Mouse (Mus musculus): Measurements from ENCODE around the gene Med24.
"Not testable (repeated sequence)": the region's sequence is repeated elsewhere in the genome, so short reads cannot be mapped to it uniquely, and the experiment has no call there.

The Med24 gene

DNA sequence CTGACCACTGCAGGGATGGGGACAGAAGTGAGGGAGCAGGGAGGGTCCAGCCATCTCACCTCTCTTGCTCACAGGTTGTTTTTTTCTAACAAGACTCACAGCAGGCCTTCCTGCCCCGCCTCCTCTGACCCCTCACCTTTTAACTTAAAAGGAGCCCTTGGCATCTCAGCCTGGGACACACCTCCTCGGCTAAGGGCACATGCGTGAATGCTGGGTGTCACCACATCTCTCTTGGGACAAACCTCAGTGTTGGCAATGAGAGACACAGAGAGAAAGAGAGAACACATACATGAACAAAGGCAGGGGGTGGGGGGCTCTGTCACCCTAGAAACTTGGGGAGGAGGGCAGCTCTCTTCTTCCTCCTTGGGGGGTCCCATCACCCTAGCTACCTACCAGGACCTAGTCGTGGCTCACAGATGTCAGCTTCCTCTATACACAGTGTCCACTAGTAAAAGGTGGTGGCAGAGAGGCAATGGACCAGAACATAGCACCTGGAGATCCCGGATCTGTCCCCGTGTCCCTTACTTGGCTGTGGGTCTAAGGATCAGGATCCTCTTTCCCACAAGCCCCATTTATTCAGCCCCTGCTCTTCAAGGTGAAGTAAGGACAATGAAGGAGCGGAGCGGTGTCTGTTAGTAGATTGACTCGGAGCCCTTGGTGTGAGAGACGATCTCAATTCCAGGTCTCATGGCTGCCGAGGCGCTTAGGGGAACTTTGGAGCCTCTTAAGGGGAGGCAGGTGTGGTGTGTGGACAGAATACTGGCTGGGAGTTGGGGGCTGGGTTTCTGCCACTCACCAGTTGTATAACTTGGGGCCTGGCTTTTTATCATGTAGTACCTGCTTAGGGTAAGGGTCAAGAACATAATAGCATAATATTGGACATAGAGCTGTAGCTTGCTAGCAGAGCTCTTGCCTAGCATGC is 17.0 kb upstream of the Med24 start:
- DNase-seq (ENCODE audit: low spot score in 2 of 2): no peak

DNA sequence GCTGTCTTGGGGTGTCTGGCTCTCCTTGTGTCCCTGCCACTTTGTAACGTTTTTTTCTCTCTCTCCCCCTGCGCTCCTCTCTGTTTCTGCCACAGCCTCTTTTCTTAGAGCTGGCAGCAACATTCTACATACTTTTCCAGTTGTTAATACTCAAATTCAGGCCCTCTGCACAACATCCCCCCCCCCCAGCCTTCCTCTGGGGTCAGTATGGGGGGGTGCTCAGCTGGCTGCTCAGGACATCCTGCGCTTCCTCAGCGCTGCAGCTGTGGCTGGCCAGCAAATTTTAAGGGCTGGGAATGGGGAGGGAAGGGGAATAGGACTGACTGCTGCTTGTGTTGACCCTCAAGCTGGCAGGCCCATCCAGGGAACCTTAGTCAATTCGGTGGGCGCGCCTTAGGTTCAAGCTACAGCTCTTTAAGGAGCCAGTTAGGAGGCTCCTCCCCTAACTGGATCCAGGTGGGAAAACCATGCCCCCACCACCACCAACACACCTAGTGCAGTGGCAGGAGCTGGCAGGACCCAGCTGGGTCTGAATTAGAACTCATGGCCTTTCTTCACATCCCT is 15.3 kb upstream of the Med24 start:
- DNase-seq (ENCODE audit: low spot score in 2 of 2): no peak

DNA sequence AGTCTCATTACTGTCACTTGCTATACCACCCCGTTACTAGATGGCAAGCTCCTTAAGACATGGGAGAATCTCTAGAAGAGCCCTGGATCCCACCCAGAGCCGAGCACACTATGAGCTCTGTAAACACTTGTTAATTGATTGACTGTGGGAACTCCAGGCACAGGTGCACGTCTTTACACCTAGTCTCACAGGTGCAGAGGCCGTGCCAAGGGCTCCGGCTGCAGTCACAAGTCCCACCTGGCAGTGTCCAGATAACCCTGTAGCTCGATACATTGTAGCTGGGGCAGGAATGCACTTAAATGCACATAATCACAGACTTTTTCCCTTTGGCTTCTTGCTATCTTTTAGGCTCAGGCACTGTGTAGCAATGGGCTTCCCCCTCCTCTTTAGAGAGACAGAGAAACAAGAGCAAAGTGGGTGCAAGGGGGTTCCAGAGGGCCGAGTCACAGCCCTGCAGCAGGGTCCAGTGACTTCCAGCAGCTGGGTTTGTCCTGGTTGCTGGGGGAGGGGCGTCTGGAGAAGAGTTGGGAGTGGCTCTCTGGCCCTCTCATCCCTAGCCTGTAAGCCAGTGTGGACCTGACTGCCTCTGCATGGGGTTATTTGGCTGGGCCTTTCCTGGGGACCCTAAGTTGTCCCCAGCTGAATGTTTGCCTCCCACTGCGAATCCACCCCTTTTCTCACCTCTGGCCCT is 14.6 kb upstream of the Med24 start:
- DNase-seq (ENCODE audit: low spot score in 2 of 2): peak in 1 of 2 experiments; percentile 73

- DNase-seq (ENCODE audit: low spot score in 2 of 2): no peak
Observed at GRCm38 (mm10) chr11:98742397-98743291, 13.4 kb upstream of the Med24 start.

GRCm38 (mm10) chr11:98741622-98742396 is 12.6 kb upstream of the Med24 start:
- DNase-seq (ENCODE audit: low spot score in 2 of 2): peak; percentile 83 to 84

DNA sequence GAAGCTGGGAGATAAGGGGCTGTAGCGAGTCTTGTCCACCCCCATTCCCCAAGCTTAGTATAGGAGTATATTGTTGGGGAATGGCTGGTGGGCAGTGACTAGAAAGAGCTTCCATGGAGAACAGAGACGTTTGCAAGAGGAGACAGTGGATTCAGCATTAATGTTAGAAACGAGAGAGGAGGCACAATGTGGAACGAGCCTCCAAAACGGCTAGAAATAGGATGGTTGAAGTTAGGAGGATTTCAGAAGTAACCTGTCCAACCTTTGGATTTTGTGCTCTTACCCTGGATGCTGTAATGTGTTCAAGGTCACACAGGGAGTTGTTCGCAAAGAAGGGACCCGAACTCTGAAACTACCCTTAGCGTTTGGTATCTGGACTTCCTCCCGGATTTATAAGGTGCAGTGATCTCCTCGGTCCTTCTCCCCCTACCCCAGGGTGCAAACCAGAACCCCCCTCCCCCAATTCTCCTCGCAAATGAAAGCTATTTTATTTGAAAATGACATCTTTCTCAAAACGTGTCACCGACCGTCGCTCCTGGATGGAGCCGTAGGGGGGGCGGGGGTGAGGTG is 11.9 kb upstream of the Med24 start:
- no peak for DNase-seq (ENCODE audit: low spot score in 2 of 2)

GRCm38 (mm10) chr11:98740393-98741050 is 11.3 kb upstream of the Med24 start, which contains the start of gene Thra:
Gene Thra, plus strand, starts transcription at chr11:98740638.
- peak in 1 of 2 experiments; percentile 76 for DNase-seq (ENCODE audit: low spot score in 2 of 2)

DNA sequence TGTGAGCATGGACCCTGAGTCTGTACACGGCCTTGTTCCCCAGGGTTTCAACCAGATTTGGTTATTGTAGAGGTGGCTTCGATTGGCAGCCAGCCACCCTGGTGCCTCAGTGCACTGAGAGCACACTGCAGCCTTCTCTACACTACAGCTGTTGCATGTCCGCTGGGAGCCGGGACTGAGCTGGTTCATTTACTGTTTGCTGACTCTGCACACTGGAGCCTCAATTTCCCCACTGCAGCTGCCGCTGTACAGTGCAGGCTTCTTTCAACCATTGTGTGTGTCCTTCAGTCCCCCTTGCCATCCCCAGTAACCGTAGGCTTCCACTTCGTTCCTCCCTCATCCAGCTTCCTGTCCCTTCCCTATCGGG is 10.8 kb upstream of the Med24 start:
- no peak for DNase-seq (ENCODE audit: low spot score in 2 of 2)

- DNase-seq (ENCODE audit: low spot score in 2 of 2): no peak
Observed at GRCm38 (mm10) chr11:98738925-98739324, 9.7 kb upstream of the Med24 start.

DNA sequence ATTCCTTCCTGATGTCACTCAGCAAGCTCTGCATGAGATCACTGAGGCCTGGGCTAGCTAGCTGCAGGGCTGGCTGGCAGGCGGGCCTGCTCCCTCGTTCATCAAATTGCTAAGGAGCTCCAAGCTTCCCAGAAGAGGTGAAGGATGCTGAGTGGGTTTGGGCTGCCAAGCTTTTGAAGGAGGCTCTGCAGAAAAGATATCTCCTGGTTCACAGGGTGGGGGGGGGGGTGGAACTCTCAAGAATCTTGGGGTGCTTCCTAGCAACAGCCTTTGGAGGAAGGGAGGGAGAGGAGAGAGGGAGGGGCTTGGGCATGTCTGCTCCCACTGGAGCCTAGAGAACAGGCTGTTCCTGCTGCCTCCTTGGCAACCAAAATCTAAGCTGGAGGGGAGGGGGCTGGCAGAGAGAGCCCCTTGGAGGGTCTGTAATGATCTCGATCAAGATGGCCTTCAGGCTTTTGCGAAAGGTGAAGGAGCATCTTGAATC is 9.2 kb upstream of the Med24 start:
- DNase-seq (ENCODE audit: low spot score in 2 of 2): no peak

DNA sequence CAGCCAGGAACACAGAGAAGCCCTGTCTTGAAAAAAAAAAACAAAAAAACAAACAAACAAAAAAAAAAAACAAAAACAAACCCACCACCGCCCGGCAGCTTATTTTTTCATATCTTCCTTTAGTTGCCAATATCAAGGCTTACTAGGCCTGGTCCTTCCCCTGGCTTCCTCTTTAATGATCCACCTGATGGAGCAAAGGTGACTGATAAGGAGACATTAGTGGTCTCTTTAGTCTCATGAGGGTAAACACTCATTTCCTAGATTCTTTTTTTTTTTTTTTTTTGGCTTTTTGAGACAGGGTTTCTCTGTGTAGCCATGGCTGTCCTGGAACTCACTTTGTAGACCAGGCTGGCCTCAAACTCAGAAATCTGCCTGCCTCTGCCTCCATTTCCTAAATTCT is 8.0 kb upstream of the Med24 start:
- DNase-seq (ENCODE audit: low spot score in 2 of 2): not testable (repeated sequence)

GRCm38 (mm10) chr11:98736176-98736575 is 6.9 kb upstream of the Med24 start:
- no peak for DNase-seq (ENCODE audit: low spot score in 2 of 2)

- DNase-seq (ENCODE audit: low spot score in 2 of 2): no peak
Observed at GRCm38 (mm10) chr11:98735111-98735510, 5.9 kb upstream of the Med24 start.

DNA sequence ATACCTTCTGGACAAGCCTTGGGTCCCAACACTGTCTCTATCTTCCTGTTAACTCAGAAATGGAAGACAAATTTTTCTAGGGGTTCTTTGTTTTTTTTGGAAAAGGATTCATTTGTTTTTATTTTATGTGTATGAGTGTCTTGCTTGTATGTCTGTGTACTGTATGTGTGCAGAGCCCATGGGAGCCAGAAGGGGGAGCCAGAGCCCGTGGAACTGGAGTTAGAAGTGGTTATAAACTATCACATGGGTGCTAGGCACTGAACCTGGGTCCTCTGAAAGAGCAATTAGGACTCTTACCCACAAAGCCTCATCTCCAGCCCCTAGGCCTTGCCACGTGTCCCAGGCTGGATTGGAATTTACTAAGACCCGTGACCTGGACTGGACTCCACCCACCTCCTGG is 4.8 kb upstream of the Med24 start:
- no peak for DNase-seq (ENCODE audit: low spot score in 2 of 2)

GRCm38 (mm10) chr11:98731134-98731533 is 1.9 kb upstream of the Med24 start:
- no peak for DNase-seq (ENCODE audit: low spot score in 2 of 2)

DNA sequence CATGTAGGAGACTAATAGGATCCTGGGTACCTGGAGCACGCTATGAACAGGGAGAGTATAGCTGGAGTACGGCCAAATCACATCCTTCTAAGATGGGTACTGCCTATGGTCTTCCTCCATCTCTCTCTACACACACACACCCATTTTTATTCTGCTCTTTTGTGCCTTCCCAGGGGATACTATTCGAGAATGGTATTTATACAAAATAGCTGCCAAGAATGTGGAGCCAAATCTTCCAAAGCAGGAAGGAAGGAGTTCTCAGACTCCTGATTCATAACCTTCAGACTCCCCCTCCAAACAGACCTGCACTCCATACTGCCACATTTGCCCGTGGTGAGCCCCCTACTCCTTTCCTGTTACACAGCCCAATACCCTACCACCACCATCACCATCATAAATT is 1.5 kb upstream of the Med24 start:
- no peak for DNase-seq (ENCODE audit: low spot score in 2 of 2)

- no peak for DNase-seq (ENCODE audit: low spot score in 2 of 2)
Observed at GRCm38 (mm10) chr11:98725926-98726506, 3.2 kb downstream of the Med24 start.

DNA sequence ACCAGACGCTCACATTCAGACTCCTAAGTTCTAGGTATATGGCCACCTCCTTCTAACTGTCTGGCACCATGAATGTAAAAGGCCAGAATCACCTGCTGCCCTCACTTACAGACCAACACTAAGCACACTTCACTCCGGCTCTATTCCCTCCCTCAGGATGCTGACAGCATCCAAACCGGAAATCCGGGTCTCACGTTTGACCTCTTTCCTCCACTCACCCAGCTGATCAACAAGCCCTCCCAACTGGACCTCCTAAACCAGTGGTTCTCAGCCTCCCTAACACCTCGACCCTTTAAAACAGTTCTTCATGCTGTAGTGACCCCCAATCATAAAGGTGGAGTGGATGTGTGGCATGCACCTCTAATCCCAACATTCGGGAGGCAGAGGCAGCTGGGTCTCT is 6.1 kb downstream of the Med24 start:
- DNase-seq (ENCODE audit: low spot score in 2 of 2): no peak

DNA sequence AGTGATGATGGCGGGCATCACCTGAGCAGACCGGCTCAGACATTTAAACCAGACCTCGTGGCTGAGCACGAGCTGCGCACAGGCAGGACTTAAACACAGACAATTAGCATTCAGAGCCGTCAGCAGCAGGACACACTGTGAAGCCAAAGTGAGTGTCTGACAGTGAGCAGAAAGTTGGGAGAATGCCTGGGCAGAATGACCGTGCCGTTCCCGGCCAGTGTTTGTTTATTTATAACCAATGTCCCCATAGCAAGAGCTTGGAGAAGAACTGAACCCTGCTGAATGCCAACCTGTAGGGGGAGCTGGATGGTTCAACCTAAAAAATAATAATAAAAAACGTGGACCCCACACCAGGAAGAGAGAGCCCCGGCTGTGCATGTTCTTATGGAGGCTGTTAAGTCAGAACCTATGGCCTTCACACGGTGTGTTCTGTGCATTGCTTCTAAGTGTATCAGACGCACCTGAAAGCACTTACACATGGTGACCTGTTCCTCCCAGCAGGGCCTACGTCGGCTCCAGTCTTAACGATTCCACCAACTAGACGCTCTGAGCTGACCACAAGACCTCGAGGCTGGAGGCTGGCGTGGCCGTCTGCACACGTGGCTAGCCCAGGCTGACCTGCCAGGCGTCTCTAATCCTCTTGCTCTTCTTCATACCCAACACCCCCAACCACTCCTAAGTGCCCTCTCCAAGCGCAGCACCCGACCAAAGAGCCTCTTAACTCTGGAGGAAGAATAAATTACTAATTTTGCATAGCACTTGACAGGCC is 7.6 kb downstream of the Med24 start:
- peak in 1 of 2 experiments; percentile 72 for DNase-seq (ENCODE audit: low spot score in 2 of 2)

All from urinary bladder, postnatal 4 days (tissue).